Mouse (Mus musculus) midbrain, embryonic 14.5 days (tissue): ENCODE results near the gene Ccndbp1. TPM values are rescaled to one million over a fixed set of nuclear protein-coding genes. Genes with fewer than 3 reads are reported as not detected.
A peak's percentile ranks its signal among the peaks of the same experiment; 100 is the strongest.

ENCODE experiments used
- ATAC-seq: fragments of 200-750 bp; cut with Nextera tagmentation; 2 replicates; pipeline ENCODE4 v1.8.0; 2017; ENCODE audit warnings: moderate number of reproducible peaks, moderate library complexity; ENCODE audit not compliant: low FRiP score, low TSS enrichment
- DNase-seq: peaks from one replicate; pipeline ENCODE4 v3.0.0-alpha.2; 2015
- H3K27ac ChIP-seq: fragments of 300-500 bp; sonication (generic); replicated peaks from 2 replicates; pipeline ENCODE4 v1.5.1; 2014; ENCODE audit warnings: mild to moderate bottlenecking, low read depth, low read length, moderate library complexity
- H3K27me3 ChIP-seq: fragments of 300-500 bp; sonication (generic); 2 replicates; pipeline ENCODE4 v1.6.1; 2014; ENCODE audit warnings: low read length, control low read depth, mixed read lengths; ENCODE audit not compliant: control insufficient read depth, insufficient read depth
- H3K36me3 ChIP-seq: fragments of 300-500 bp; sonication (generic); 2 replicates; pipeline ENCODE4 v1.6.1; 2014; ENCODE audit warnings: low read length, control low read depth; ENCODE audit not compliant: control insufficient read depth, insufficient read depth
- H3K4me1 ChIP-seq: fragments of 300-500 bp; sonication (generic); 2 replicates; pipeline ENCODE4 v1.6.1; 2014; ENCODE audit warnings: mild to moderate bottlenecking, antibody characterized with exemption, low read length, control low read depth; ENCODE audit not compliant: control insufficient read depth, insufficient read depth
- H3K4me2 ChIP-seq: fragments of 300-500 bp; sonication (generic); 2 replicates; pipeline ENCODE4 v1.6.1; 2014; ENCODE audit warnings: mild to moderate bottlenecking, low read length, moderate library complexity
- H3K4me3 ChIP-seq: fragments of 300-500 bp; sonication (generic); replicated peaks from 2 replicates; pipeline ENCODE4 v1.5.1; 2014; ENCODE audit warnings: low read depth, low read length
- H3K9ac ChIP-seq: fragments of 300-500 bp; sonication (generic); replicated peaks from 2 replicates; pipeline ENCODE4 v1.6.1; 2014; ENCODE audit warnings: mild to moderate bottlenecking, low read length, moderate library complexity
- H3K9me3 ChIP-seq: fragments of 300-500 bp; sonication (generic); 2 replicates; pipeline ENCODE4 v1.6.1; 2016; ENCODE audit warnings: low read length, control low read depth, mixed read lengths; ENCODE audit not compliant: control insufficient read depth
- WGBS: fragments of 180-500 bp; shearing (Covaris S2); extraction: QIAGEN DNeasy Blood & Tissue Kit; methylation state at CpG from one replicate; pipeline ENCODE4 v1.1.7; 2014; 5-methylcytosine and 5-hydroxymethylcytosine counted together
- polyA plus RNA-seq: library from polyadenylated mRNA; unstranded; fragments of >200 nt; fragmentation: Nextera tagmentation; extraction: Ambion mirVana; gene quantifications from 2 replicates; pipeline ENCODE4 v1.2.1, GENCODE M21; 2014

The Ccndbp1 gene
- polyA plus RNA-seq, 1 experiment from 2014 or later, result 82.6 TPM

- 98% methylated on average over 1 of the region's 1 CpGs for WGBS
- no peaks in the 10 kb centered on the region for H3K36me3 ChIP-seq
- H3K4me1 ChIP-seq, result no peaks in the 10 kb centered on the region
- no peak overlapping the region for H3K4me3 ChIP-seq
- H3K9me3 ChIP-seq, result no peaks in the 10 kb centered on the region
- H3K27ac ChIP-seq, result no peak overlapping the region
- ATAC-seq, result no peak
- H3K27me3 ChIP-seq, result no peaks in the 10 kb centered on the region
- no peak overlapping the region for H3K9ac ChIP-seq
- no peak for DNase-seq
- H3K4me2 ChIP-seq, result no peak overlapping the region
These were observed 31.2 kb downstream of the Ccndbp1 start for GRCm38 (mm10) chr2:121039382-121039781.

DNA sequence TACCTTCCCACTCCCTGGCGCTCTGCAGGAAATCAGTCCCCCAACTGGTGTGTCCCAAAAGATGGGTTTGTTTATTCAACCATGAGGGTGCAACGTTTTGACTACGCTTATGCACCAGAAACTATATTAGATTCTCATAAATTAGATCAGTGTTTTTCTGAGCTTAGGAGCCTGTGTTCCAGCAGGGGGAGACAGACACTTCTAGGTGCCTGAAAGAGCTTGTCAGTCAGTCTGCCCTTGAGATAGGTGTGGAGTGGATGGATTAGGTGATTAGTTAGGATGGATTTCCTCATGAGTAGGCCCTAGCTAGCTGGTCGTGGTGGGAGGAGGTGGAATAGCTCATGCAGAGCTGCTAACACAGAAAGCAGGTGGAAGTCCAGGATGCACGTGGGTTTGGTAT is 32.9 kb downstream of the Ccndbp1 start:
- ATAC-seq (no peak), DNase-seq (peak; percentile 65)
- Histone ChIP-seq H3K4me2 (no peak overlapping the region), H3K4me1 (no peaks in the 10 kb centered on the region), H3K27ac (no peak overlapping the region), H3K27me3 (no peaks in the 10 kb centered on the region), H3K9ac (no peak overlapping the region), H3K4me3 (no peak overlapping the region), H3K36me3 (no peaks in the 10 kb centered on the region), H3K9me3 (no peaks in the 10 kb centered on the region)
- WGBS, result 51% methylated on average over 5 of the region's 5 CpGs

GRCm38 (mm10) chr2:121045653-121046052 is 37.5 kb downstream of the Ccndbp1 start:
- ATAC-seq, result no peak
- H3K4me1 ChIP-seq, result no peaks in the 10 kb centered on the region
- no peak for DNase-seq
- H3K27me3 ChIP-seq, result no peaks in the 10 kb centered on the region
- 79% methylated on average over 4 of the region's 4 CpGs for WGBS
- no peak overlapping the region for H3K4me3 ChIP-seq
- H3K9me3 ChIP-seq, result no peaks in the 10 kb centered on the region
- no peaks in the 10 kb centered on the region for H3K36me3 ChIP-seq
- no peak overlapping the region for H3K27ac ChIP-seq
- no peak overlapping the region for H3K9ac ChIP-seq
- no peak overlapping the region for H3K4me2 ChIP-seq

DNA sequence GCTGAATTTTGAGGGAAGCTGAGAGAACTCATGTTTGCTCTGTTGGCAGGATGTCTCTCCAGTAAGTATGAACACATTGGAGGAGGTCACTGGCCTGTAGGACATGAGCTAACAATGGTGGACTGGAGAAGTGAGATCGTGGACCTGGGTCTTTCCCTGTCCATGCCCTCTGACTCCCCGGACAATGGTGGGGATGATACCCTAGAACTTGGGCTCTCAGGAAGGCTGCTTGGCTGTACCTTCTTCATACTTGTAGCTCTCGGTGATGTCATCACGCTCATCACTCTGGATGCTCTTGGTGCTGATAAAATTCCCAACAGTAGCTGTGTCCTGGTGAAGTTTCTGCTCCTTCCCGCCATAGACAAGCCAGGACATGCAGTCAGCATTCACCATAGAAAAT is 44.0 kb downstream of the Ccndbp1 start:
- H3K27ac ChIP-seq, result no peak overlapping the region
- DNase-seq, result no peak
- H3K9me3 ChIP-seq, result no peaks in the 10 kb centered on the region
- no peaks in the 10 kb centered on the region for H3K36me3 ChIP-seq
- no peak for ATAC-seq
- 90% methylated on average over 5 of the region's 5 CpGs for WGBS
- no peaks in the 10 kb centered on the region for H3K4me1 ChIP-seq
- H3K27me3 ChIP-seq, result no peaks in the 10 kb centered on the region
- no peak overlapping the region for H3K4me2 ChIP-seq
- no peak overlapping the region for H3K9ac ChIP-seq
- no peak overlapping the region for H3K4me3 ChIP-seq

- no peak for ATAC-seq
- Histone ChIP-seq H3K4me1 (no peaks in the 10 kb centered on the region), H3K27me3 (no peaks in the 10 kb centered on the region), H3K36me3 (no peaks in the 10 kb centered on the region), H3K9ac (no peak overlapping the region), H3K4me2 (no peak overlapping the region), H3K9me3 (no peaks in the 10 kb centered on the region), H3K4me3 (no peak overlapping the region), H3K27ac (no peak overlapping the region)
- DNase-seq, result no peak
- WGBS, result 79% methylated on average over 2 of the region's 2 CpGs
These were observed 45.9 kb downstream of the Ccndbp1 start for GRCm38 (mm10) chr2:121054060-121054459.

GRCm38 (mm10) chr2:121055915-121056314 is 47.7 kb downstream of the Ccndbp1 start:
- H3K4me3 ChIP-seq, result no peak overlapping the region
- ATAC-seq, result no peak
- H3K4me1 ChIP-seq, result no peaks in the 10 kb centered on the region
- H3K27me3 ChIP-seq, result no peaks in the 10 kb centered on the region
- no peak for DNase-seq
- no peak overlapping the region for H3K27ac ChIP-seq
- no peaks in the 10 kb centered on the region for H3K36me3 ChIP-seq
- 91% methylated on average over 6 of the region's 6 CpGs for WGBS
- H3K9ac ChIP-seq, result no peak overlapping the region
- H3K4me2 ChIP-seq, result no peak overlapping the region
- no peaks in the 10 kb centered on the region for H3K9me3 ChIP-seq

DNA sequence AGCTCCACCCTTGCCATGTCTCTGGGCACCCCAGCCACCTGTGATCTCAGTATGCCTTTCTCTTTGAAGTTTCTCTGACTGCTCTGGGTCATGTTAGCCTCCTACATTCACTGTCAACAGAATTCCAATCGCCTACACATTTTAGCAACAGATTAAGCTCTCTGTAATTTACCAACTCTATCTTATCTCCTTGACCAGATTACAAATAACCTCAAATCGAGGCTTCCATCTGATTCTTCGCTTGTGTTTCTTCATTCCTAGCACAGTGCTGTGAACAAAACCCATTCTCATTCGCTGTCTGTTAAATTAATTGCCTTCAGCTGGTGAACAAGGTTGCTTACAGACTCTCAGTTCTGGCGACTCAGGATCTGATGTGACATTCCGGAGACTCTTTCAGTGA is 49.8 kb downstream of the Ccndbp1 start:
- Histone ChIP-seq H3K27me3 (no peaks in the 10 kb centered on the region), H3K27ac (no peak overlapping the region), H3K9ac (no peak overlapping the region), H3K36me3 (no peaks in the 10 kb centered on the region), H3K9me3 (no peaks in the 10 kb centered on the region), H3K4me2 (no peak overlapping the region), H3K4me1 (no peaks in the 10 kb centered on the region), H3K4me3 (no peak overlapping the region)
- WGBS, result 80% methylated on average over 6 of the region's 6 CpGs
- ATAC-seq (no peak), DNase-seq (no peak)

DNA sequence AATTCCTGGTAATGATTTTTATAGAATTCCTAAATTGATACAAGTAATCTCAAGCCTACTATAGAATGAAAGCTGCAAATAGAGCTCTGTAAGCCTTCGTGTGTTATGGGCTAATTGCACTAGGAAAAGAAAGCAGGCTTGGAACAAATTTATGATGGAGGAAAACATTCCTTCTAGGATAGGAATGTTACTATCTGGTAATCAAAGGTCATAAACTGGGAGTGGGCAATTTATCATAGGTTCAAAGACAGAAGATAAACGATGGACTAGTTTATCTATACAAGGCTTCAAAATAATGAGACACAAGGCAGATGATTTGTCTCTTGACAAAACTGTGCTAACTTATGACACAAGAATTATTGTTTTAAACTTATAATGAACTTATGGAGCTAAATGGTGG is 53.1 kb downstream of the Ccndbp1 start:
- ATAC-seq (no peak), DNase-seq (no peak)

More for the DNA sequence above, 53.1 kb downstream of the Ccndbp1 start:
- no peak overlapping the region for H3K27ac ChIP-seq
- 95% methylated on average over 2 of the region's 2 CpGs for WGBS
- H3K9ac ChIP-seq, result no peak overlapping the region
- H3K4me3 ChIP-seq, result no peak overlapping the region
- no peaks in the 10 kb centered on the region for H3K36me3 ChIP-seq
- no peak overlapping the region for H3K4me2 ChIP-seq
- no peaks in the 10 kb centered on the region for H3K27me3 ChIP-seq
- H3K4me1 ChIP-seq, result no peaks in the 10 kb centered on the region
- H3K9me3 ChIP-seq, result no peaks in the 10 kb centered on the region
